Mouse (Mus musculus): ENCODE data around the gene Shisa4. TPM values are rescaled to one million over a fixed set of nuclear protein-coding genes. Genes with fewer than 3 reads are reported as not detected.

Gene Shisa4
- total RNA-seq, 2 experiments from 2014 or later = 172 to 174 TPM

DNA sequence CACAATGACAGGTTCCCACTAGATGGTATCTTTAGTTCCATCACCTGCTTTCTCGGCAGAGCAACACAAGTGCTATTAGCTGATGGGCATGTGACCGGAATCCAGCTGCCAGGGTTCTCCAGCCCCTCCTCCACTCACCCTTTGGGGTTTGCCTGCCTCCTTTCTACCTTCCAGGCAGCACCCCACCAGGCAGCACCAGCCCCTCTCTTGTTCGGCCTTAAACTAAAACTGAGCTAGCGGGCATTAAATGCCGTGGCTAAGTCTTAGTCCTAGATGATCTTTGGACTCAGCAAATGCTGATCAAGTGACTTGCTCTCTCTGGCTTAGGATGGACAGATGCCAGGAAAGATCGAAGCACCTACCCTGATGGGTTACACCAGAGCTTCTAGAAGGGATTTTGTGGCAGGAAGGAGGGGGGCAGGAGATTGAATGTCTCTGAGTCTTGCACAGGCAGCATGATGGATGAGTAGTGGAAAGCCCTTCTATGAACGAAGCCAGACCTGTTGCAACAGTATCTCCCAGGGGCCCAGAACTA lies 51.6 kb downstream of the Shisa4 start:
- Histone ChIP-seq H3K27ac (no peak overlapping the region), H3K4me3 (no peak overlapping the region)
- intact Hi-C loops (cut with DNase I) = no loop called here
- TF ChIP-seq CTCF (IDR thresholded peaks at IDR 0.05) = no peak
- no peak for DNase-seq (ENCODE audit: extremely low spot score in 1 of 2, low spot score in 2 of 2)

Other genes with a start within 250 kb of the Shisa4 start
- gene Ptpn7, start 242.5 kb downstream of the Shisa4 start, total RNA-seq (2021) = under 1 TPM; 0.09 to 0.37 TPM
- gene Arl8a, start 228.4 kb downstream of the Shisa4 start, total RNA-seq (2021) = 100 to 1,000 TPM; 262 to 263 TPM
- 100 to 1,000 TPM; 168 to 183 TPM for gene Gpr37l1, start 207.6 kb downstream of the Shisa4 start, total RNA-seq (2021)
- gene Elf3, start 116.7 kb downstream of the Shisa4 start, total RNA-seq (2021) = not detected
- gene Rnpep, start 91.2 kb downstream of the Shisa4 start, total RNA-seq (2021) = 10 to 100 TPM; 57.1 to 58.0 TPM
- 100 to 1,000 TPM; 158 to 181 TPM for gene Timm17a, start 61.5 kb downstream of the Shisa4 start, total RNA-seq (2021)
- 1 to 10 TPM; 1.0 to 1.1 TPM for gene Lmod1, start 50.4 kb downstream of the Shisa4 start, total RNA-seq (2021)
- gene Ipo9, start 55.3 kb upstream of the Shisa4 start, total RNA-seq (2021) = 100 to 1,000 TPM; 183 to 186 TPM
- 10 to 100 TPM; 55.4 to 68.4 TPM for gene Nav1, start 232.1 kb upstream of the Shisa4 start, total RNA-seq (2021)